Mouse (Mus musculus) lung, embryonic 15.5 days (tissue): ENCODE measurements around the gene Syn3. TPM values are rescaled to one million over a fixed set of nuclear protein-coding genes. Genes with fewer than 3 reads are reported as not detected.

Source experiments
- ATAC-seq: fragments of 200-750 bp; cut with Nextera tagmentation; 2 replicates; pipeline ENCODE4 v1.8.0; 2017; ENCODE audit warnings: moderate number of reproducible peaks, borderline replicate concordance; ENCODE audit not compliant: low FRiP score, low TSS enrichment; ENCODE audit errors: extremely low read depth
- H3K27ac ChIP-seq: fragments of 300-500 bp; sonication (generic); 2 replicates; pipeline ENCODE4 v1.5.1; 2015; ENCODE audit warnings: moderate library complexity, mild to moderate bottlenecking, inconsistent platforms
- H3K27me3 ChIP-seq: fragments of 300-500 bp; sonication (generic); 2 replicates; pipeline ENCODE4 v1.6.1; 2015; ENCODE audit warnings: inconsistent platforms
- H3K36me3 ChIP-seq: fragments of 300-500 bp; sonication (generic); 2 replicates; pipeline ENCODE4 v1.6.1; 2015; ENCODE audit warnings: inconsistent platforms
- H3K4me1 ChIP-seq: fragments of 300-500 bp; sonication (generic); 2 replicates; pipeline ENCODE4 v1.6.1; 2015; ENCODE audit warnings: inconsistent platforms
- H3K4me2 ChIP-seq: fragments of 300-500 bp; sonication (generic); 2 replicates; pipeline ENCODE4 v1.6.1; 2015; ENCODE audit warnings: inconsistent platforms, mild to moderate bottlenecking, moderate library complexity
- H3K4me3 ChIP-seq: fragments of 300-500 bp; sonication (generic); 2 replicates; pipeline ENCODE4 v1.5.1; 2015; ENCODE audit warnings: mild to moderate bottlenecking, inconsistent platforms
- H3K9ac ChIP-seq: fragments of 300-500 bp; sonication (generic); 2 replicates; pipeline ENCODE4 v1.6.1; 2015; ENCODE audit warnings: inconsistent platforms
- H3K9me3 ChIP-seq: fragments of 300-500 bp; sonication (generic); 2 replicates; pipeline ENCODE4 v1.6.1; 2016; ENCODE audit warnings: inconsistent platforms
- WGBS: fragments of 180-500 bp; shearing (Covaris S2); methylation state at CpG from one replicate; pipeline ENCODE4 v1.1.7; 2015; 5-methylcytosine and 5-hydroxymethylcytosine counted together
- polyA plus RNA-seq: library from polyadenylated mRNA; unstranded; fragments of >200 nt; fragmentation: Nextera tagmentation; extraction: Ambion mirVana; gene quantifications from 2 replicates; pipeline ENCODE4 v1.2.1, GENCODE M21; 2015

The Syn3 gene
- polyA plus RNA-seq, 1 experiment from 2014 or later, result 2.6 TPM

DNA sequence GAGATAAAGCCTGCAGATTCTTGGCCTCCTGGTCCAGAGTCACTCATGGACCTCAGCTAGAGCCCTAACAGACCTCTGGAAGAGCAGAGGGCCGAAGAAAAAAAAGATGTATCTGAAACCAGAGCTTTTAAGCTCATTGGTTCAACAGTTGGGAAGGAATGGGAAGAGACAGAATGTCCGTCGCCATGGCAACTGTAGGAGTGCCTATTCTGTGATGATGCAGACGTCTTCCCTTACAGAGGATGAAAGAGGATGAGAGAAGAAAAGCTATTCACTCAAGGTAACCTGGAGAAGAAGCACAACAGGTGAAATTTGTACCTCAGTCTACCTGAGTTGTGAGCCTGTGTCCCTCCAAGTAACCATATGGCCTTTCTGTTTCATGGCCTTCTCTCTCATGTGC is 242.5 kb downstream of the Syn3 start:
- H3K27me3 ChIP-seq, result no peaks in the 10 kb centered on the region
- H3K36me3 ChIP-seq, result no peaks in the 10 kb centered on the region
- no peaks in the 10 kb centered on the region for H3K9me3 ChIP-seq
- WGBS, result 57% methylated on average over 4 of the region's 4 CpGs
- H3K4me2 ChIP-seq, result no peak overlapping the region
- H3K9ac ChIP-seq, result no peak overlapping the region
- H3K27ac ChIP-seq, result no peak overlapping the region
- H3K4me1 ChIP-seq, result no peaks in the 10 kb centered on the region
- H3K4me3 ChIP-seq, result no peak overlapping the region
- ATAC-seq, result no peak

DNA sequence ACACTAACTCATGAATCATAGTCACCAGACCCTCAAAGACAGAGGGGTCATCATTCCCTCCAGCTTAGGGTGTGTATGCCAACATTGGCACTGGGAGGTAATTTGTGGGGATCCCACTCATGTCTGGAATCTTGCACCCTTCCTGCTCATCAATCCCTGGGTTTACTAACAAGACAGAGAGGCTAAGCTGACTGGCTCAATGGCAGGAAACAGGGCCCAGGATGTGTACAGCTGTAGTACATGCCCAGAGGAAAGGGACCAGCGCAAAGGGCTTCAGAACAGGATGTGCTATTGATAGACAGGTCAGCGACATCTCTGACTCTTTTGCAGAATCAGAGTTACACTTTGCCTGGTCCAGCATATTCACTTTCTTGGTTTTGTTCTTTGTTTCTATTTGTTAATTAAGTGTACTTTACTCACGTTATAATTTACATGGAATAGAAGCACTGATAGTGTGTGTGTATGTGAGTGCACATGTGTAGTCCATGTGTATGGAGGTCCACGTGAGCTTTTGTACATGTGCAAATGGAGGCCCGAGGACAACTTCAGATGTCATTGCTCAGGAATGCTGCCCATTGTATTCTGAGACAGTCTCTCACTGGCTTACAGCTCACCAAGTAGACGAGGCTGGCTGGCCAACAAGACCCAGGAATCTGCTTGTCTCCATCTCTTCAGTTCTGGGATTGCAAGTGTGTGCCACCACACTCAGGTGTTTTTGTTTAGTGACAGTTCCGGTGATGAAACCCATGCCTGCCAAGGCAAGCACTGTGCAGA is 248.4 kb downstream of the Syn3 start:
- Histone ChIP-seq H3K27me3 (no peaks in the 10 kb centered on the region), H3K27ac (no peak overlapping the region), H3K4me1 (no peaks in the 10 kb centered on the region), H3K9me3 (no peaks in the 10 kb centered on the region), H3K4me2 (no peak overlapping the region), H3K4me3 (no peak overlapping the region), H3K36me3 (no peaks in the 10 kb centered on the region), H3K9ac (no peak overlapping the region)
- no peak for ATAC-seq
- WGBS, result 63% methylated on average over 7 of the region's 7 CpGs

DNA sequence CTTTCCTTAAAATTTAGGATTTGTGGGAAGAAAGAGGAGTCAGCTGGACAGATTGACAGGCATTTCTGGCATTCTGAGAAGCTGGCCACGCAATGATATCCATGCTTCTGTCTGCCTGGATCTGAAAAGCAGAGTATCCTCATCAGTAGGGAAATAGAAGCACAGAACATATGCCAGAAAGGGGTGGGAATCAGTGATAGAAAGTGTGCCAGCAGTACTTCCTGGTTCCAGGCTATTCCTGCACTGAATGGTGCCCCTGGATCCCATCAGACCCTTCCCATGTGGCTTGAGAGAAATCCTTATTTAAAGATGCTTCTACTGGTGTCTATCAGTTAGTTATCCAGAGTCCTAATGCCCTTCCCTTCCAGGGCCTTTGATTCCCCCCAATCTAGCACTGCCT is 249.4 kb downstream of the Syn3 start:
- no peaks in the 10 kb centered on the region for H3K36me3 ChIP-seq

DNA sequence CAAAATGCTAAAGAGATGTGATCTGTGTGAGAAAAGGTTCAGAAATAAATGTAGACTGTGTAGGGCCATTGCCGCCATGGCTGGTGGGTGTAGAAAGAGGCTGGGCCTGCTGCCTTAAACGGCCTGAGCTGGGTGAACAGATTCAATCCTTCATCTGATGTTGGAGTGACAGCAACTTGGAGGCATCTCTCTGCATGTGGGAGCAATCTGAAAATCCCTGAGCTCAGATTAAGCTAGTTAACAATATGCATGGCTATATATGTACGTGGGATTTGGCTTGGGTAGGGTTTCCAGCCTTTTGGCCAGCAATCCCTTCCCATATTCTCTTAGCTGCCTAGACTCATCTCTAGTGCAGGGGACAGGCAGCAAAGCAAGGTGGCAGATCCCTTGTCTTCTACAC is 249.9 kb downstream of the Syn3 start:
- Histone ChIP-seq H3K4me3 (no peak overlapping the region), H3K27me3 (no peaks in the 10 kb centered on the region), H3K9ac (no peak overlapping the region), H3K36me3 (no peaks in the 10 kb centered on the region), H3K4me2 (no peak overlapping the region), H3K4me1 (no peaks in the 10 kb centered on the region), H3K27ac (no peak overlapping the region), H3K9me3 (no peaks in the 10 kb centered on the region)
- ATAC-seq, result no peak
- 83% methylated on average over 3 of the region's 3 CpGs for WGBS

More for the DNA sequence above, 249.4 kb downstream of the Syn3 start:
- no peak overlapping the region for H3K4me3 ChIP-seq
- H3K4me1 ChIP-seq, result no peaks in the 10 kb centered on the region
- H3K9me3 ChIP-seq, result no peaks in the 10 kb centered on the region
- no peak overlapping the region for H3K27ac ChIP-seq
- H3K27me3 ChIP-seq, result no peaks in the 10 kb centered on the region
- no peak overlapping the region for H3K9ac ChIP-seq
- no peak for ATAC-seq
- 84% methylated on average over 1 of the region's 1 CpGs for WGBS
- no peak overlapping the region for H3K4me2 ChIP-seq

DNA sequence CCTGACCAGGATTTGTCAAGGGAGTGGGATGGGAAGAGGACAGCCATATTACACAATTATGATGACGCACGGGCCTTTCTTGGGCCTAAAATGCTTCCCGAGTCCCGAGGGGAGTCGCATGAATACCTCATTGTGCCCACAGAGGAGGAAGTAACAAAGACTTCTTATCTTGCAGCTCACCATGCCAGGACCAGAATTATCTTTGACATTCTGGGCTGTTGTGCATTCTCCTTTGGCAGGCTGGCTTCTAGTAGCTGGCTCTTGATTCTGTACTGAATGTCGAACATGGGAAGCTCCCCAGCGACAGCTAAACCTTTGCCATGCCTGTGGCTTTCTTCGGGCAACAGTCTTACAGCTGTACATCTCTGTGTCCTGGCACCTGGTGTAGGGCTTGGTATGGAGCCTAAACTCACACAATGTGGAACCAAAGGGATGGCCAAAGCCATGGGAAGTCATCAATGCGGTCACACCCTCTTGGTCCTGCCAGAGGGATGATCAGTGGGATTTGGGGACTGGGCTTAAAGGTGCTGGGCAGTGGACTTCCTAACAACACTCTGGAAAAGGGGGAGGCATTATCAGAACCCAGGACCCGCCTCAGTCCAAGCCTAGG is 250.5 kb downstream of the Syn3 start:
- H3K9ac ChIP-seq, result no peak overlapping the region
- no peaks in the 10 kb centered on the region for H3K9me3 ChIP-seq
- H3K4me1 ChIP-seq, result no peaks in the 10 kb centered on the region
- WGBS, result 89% methylated on average over 10 of the region's 10 CpGs
- H3K4me2 ChIP-seq, result no peak overlapping the region
- H3K27me3 ChIP-seq, result no peaks in the 10 kb centered on the region
- H3K4me3 ChIP-seq, result no peak overlapping the region
- H3K27ac ChIP-seq, result no peak overlapping the region
- H3K36me3 ChIP-seq, result no peaks in the 10 kb centered on the region
- ATAC-seq, result no peak

DNA sequence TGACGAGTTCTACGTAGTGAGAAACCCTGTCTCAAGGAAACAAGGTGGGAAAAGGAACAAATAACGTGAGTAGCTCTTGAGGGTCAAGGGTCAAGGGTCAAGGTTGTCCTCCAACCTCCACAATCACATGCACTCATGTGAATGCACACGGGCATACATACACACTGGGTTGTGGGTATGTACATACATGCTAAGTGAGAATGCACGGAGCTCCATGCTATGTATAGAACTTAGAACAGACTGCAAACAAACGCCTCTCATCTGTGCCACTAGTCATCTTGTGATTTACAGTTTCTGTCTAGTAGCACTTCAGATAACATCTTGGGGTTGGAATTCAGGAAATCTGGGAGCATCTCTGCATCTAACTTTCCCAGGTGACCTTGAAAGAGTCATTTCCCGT is 253.3 kb downstream of the Syn3 start:
- no peak overlapping the region for H3K4me2 ChIP-seq
- no peak overlapping the region for H3K9ac ChIP-seq
- H3K9me3 ChIP-seq, result no peaks in the 10 kb centered on the region
- ATAC-seq, result no peak
- no peak overlapping the region for H3K27ac ChIP-seq
- H3K36me3 ChIP-seq, result no peaks in the 10 kb centered on the region
- H3K4me3 ChIP-seq, result no peak overlapping the region
- H3K4me1 ChIP-seq, result no peaks in the 10 kb centered on the region
- 87% methylated on average over 7 of the region's 7 CpGs for WGBS
- H3K27me3 ChIP-seq, result no peaks in the 10 kb centered on the region

DNA sequence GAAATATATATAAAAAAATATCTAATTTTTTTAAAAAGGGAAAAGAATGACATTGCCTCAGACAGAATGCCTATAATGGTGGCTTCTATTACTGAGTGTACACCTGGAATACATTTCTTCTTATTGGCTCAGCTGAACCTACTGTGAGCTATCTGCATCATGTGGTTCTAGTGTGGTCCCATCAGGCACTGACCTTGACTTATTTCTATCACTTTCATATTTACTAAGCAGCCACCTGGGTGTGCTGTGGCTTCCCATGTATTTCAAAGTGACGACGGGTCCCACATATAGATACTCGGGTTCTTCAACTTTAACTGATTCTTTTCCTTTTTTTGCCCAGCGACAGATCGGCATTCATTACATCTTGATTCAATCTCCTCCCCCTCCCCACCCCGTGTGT is 255.2 kb downstream of the Syn3 start:
- Histone ChIP-seq H3K4me1 (no peaks in the 10 kb centered on the region), H3K27ac (no peak overlapping the region), H3K9me3 (no peaks in the 10 kb centered on the region), H3K36me3 (no peaks in the 10 kb centered on the region), H3K4me2 (no peak overlapping the region), H3K9ac (no peak overlapping the region), H3K27me3 (no peaks in the 10 kb centered on the region), H3K4me3 (no peak overlapping the region)
- ATAC-seq, result no peak
- 84% methylated on average over 6 of the region's 6 CpGs for WGBS

DNA sequence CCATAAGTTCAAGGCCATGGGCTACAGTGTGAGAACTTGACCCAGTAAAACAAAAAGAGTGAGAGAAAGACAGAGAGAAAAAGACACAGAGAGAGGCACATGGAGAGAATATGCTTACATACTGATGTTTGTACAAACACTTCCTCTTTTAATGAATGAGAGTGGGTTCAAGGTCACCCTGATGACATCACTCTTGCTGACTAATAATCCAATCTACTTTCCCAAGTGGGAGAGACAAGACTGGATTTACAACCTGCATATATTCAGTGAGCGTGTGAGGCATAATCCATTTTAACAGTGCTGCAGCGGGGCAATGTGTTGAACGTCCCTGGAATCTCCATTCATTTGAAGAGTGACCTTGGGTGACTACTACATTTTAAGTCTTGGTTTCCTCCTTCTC is 256.0 kb downstream of the Syn3 start:
- no peak for ATAC-seq
- 85% methylated on average over 3 of the region's 3 CpGs for WGBS
- no peak overlapping the region for H3K27ac ChIP-seq
- H3K4me1 ChIP-seq, result no peaks in the 10 kb centered on the region
- H3K9me3 ChIP-seq, result no peaks in the 10 kb centered on the region
- no peak overlapping the region for H3K9ac ChIP-seq
- H3K27me3 ChIP-seq, result no peaks in the 10 kb centered on the region
- no peak overlapping the region for H3K4me3 ChIP-seq
- no peaks in the 10 kb centered on the region for H3K36me3 ChIP-seq
- no peak overlapping the region for H3K4me2 ChIP-seq

DNA sequence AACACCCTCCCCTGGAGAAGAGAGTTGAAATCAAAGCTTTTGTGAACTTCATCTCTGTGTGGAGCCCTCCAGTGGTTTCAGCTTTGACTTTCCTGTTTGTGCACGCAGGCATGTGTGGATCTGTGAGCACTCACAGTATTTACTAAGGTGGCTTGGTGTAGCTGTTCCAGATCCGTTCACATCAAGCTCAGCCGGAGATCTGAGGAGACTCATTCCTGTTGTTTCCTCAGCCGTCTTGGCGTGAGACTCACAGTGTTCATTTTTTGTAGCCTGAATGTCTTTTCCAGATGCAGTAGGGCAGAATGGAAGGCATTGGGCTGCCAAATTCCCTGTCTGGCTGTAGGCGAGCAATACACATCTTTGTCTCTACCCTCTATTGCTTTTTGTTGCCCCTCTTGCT is 268.7 kb downstream of the Syn3 start:
- 77% methylated on average over 6 of the region's 6 CpGs for WGBS
- no peak for ATAC-seq

DNA sequence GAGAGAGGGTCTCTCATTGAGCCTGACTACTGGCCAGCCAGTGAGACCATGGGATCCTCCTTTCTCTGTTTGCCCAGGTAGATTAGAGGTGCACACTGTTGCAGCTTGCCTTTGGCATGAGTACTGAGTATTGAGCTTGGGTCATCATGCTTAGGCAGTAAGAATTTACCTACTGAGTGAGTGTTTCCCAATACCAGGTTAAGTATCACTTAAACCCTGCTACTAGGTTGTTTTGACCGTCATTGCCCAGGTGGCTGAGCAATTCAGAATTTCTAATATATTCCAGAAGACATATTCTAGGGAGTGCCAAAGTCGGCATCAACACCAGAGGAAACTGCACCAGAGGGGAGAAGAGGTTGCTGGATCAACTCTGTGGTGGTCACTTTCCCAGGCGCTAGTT is 273.2 kb downstream of the Syn3 start:
- no peak overlapping the region for H3K4me2 ChIP-seq
- 80% methylated on average over 3 of the region's 3 CpGs for WGBS
- H3K9me3 ChIP-seq, result no peaks in the 10 kb centered on the region
- H3K4me1 ChIP-seq, result no peaks in the 10 kb centered on the region
- H3K36me3 ChIP-seq, result no peaks in the 10 kb centered on the region
- no peak overlapping the region for H3K4me3 ChIP-seq
- H3K27me3 ChIP-seq, result no peaks in the 10 kb centered on the region
- no peak for ATAC-seq
- no peak overlapping the region for H3K27ac ChIP-seq
- no peak overlapping the region for H3K9ac ChIP-seq

More for the DNA sequence above, 268.7 kb downstream of the Syn3 start:
- H3K4me1 ChIP-seq, result no peaks in the 10 kb centered on the region
- H3K27me3 ChIP-seq, result no peaks in the 10 kb centered on the region
- no peak overlapping the region for H3K9ac ChIP-seq
- no peak overlapping the region for H3K27ac ChIP-seq
- no peak overlapping the region for H3K4me2 ChIP-seq
- no peak overlapping the region for H3K4me3 ChIP-seq
- H3K36me3 ChIP-seq, result no peaks in the 10 kb centered on the region
- H3K9me3 ChIP-seq, result no peaks in the 10 kb centered on the region

DNA sequence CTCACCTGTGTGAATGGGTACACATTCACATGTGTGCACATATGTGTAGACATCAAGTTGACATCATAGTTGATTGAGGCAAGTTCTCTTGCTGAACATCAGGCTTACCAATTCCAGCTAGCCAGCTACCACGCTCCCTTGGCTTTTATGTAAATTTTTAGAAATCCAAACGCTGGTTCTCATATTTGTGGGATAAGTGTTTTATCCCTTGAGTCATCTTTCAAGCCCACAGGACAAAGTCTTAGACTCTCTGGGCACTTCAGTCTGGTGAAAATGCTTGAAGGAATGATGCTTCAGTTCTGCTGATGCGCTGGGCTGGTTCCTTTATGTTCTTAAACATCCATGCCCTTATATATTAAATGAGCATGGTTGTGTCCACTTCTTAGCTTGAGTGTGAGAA is 279.7 kb downstream of the Syn3 start:
- no peak for ATAC-seq
- 86% methylated on average over 3 of the region's 3 CpGs for WGBS

DNA sequence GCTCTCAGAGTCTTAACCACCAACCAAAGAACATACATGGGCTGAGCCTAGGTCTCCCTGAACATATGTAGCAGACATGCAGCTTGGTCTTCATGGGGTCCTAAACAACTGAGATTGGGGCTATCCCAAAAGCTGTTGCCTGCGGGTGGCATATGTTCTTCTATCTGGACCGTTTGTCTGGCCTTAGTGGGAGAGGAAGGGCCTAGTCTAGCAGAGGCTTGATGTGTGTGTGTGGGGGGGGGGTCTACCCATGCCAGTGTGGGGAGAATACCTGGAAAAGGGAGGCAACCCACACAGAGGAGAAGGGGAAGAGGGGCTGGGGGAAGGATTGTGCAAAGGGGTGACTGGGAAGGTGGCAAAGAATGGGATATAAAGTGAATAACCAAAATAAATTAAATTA is 281.9 kb downstream of the Syn3 start:
- no peaks in the 10 kb centered on the region for H3K36me3 ChIP-seq
- no peak overlapping the region for H3K27ac ChIP-seq
- no peaks in the 10 kb centered on the region for H3K4me1 ChIP-seq
- ATAC-seq, result no peak
- no peak overlapping the region for H3K4me2 ChIP-seq
- H3K9ac ChIP-seq, result no peak overlapping the region
- H3K27me3 ChIP-seq, result no peaks in the 10 kb centered on the region
- H3K9me3 ChIP-seq, result no peaks in the 10 kb centered on the region
- H3K4me3 ChIP-seq, result no peak overlapping the region
- WGBS, result 81% methylated on average over 2 of the region's 2 CpGs

More for the DNA sequence above, 279.7 kb downstream of the Syn3 start:
- Histone ChIP-seq H3K27ac (no peak overlapping the region), H3K9me3 (no peaks in the 10 kb centered on the region), H3K36me3 (no peaks in the 10 kb centered on the region), H3K4me1 (no peaks in the 10 kb centered on the region), H3K4me2 (no peak overlapping the region), H3K4me3 (no peak overlapping the region), H3K9ac (no peak overlapping the region), H3K27me3 (no peaks in the 10 kb centered on the region)
